Mouse (Mus musculus): ENCODE measurements at regions not wholly inside any gene's neighbourhood (a gene's known extent, or its start where the extent isn't known, plus 50 kb on each side); places are given as distances from the start of the nearest gene placed in this dataset.

DNA sequence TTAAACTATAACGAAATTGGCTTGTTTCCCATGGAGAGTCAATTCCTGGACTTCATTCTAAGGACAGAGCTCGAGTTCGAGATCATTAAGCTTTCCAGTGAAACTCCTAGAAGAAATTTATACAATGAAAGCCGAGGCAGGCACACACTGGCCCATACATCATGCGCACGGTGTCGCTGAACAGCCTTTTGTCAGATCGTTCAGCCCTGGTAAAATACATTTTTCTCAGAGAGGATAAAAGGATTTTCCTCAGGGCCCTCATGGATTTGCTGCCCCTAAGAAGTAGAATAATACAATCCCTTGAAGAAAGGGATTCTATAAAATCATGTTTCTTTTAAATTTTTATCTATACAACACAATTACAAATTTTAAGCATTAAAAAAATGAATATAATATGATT is 387.2 kb downstream of the Basp1 start:
- no peak for DNase-seq (ENCODE audit: extremely low read depth)
- no peak overlapping the region for H3K4me3 ChIP-seq (replicated peaks in 1 of 3; ENCODE audit: low read depth in 2 of 3, low read length in 2 of 3, poor library complexity in 1 of 3)
- no peaks in the 10 kb centered on the region for H3K36me3 ChIP-seq (replicated peaks in 1 of 2; ENCODE audit: control insufficient read depth in 1 of 2, insufficient read depth in 1 of 2, low read length in 1 of 2)
- H3K27ac ChIP-seq (ENCODE audit: insufficient read depth, low read depth) = no peak overlapping the region
- in situ Hi-C loops (cut with MboI; ENCODE audit: low pct_ligation_motif_present, low pct_unique_long_range_greater_than_20kb, low sequenced_read_pairs) = no loop called here
- H3K9ac ChIP-seq (ENCODE audit: insufficient read depth, low read depth) = no peak overlapping the region
- no peaks in the 10 kb centered on the region for H3K79me2 ChIP-seq (replicated peaks; ENCODE audit: control insufficient read depth, extremely low read depth, insufficient read depth, poor library complexity, severe bottlenecking)
- H3K9me3 ChIP-seq (replicated peaks; ENCODE audit: low read length) = no peaks in the 10 kb centered on the region
- H3K4me2 ChIP-seq (ENCODE audit: insufficient read depth, low read depth, poor library complexity, severe bottlenecking) = no peak overlapping the region
- TF ChIP-seq ETS1 (conservative IDR thresholded peaks at IDR 0.05; ENCODE audit: low read depth, low read length) (no peak), MYC (IDR thresholded peaks at IDR 0.05; ENCODE audit: low read depth, low read length) (no peak), TCF12 (IDR thresholded peaks at IDR 0.05; ENCODE audit: low read depth, low read length) (no peak)
- H3K4me1 ChIP-seq (ENCODE audit: control insufficient read depth in 1 of 2, insufficient read depth in 2 of 2) = no peaks in the 10 kb centered on the region
- no peaks in the 10 kb centered on the region for H3K27me3 ChIP-seq (replicated peaks)
- dilution Hi-C loops (cut with MboI; ENCODE audit: extremely low pct_ligation_motif_present, extremely low pct_unique_long_range_greater_than_20kb, low sequenced_read_pairs) = no loop called here

DNA sequence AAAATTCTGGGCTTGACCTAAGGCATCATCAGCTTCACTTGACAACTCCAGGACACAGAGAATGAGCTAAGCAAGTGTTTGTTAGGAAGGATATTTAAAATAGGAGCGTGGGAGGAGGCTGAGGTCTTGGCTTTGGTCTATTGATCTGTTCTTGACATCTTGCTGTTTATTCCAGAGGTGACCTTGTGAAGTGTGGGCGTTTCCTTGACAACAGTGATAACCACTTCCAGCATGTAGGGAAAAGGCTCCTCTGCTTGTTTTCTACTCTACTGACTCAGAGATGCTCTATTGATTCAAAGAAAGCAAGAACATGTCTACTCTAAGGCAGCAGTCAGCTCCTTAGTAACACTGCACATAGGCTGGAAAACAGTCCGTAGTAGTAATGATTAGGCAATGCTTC is 392.6 kb downstream of the Basp1 start:
- Histone ChIP-seq H3K4me1 (ENCODE audit: control insufficient read depth in 1 of 2, insufficient read depth in 2 of 2) (no peaks in the 10 kb centered on the region), H3K27me3 (replicated peaks) (no peaks in the 10 kb centered on the region), H3K79me2 (replicated peaks; ENCODE audit: control insufficient read depth, extremely low read depth, insufficient read depth, poor library complexity, severe bottlenecking) (no peaks in the 10 kb centered on the region), H3K9me3 (replicated peaks; ENCODE audit: low read length) (no peaks in the 10 kb centered on the region), H3K9ac (ENCODE audit: insufficient read depth, low read depth) (no peak overlapping the region), H3K36me3 (replicated peaks in 1 of 2; ENCODE audit: control insufficient read depth in 1 of 2, insufficient read depth in 1 of 2, low read length in 1 of 2) (no peaks in the 10 kb centered on the region), H3K27ac (ENCODE audit: insufficient read depth, low read depth) (no peak overlapping the region), H3K4me2 (ENCODE audit: insufficient read depth, low read depth, poor library complexity, severe bottlenecking) (no peak overlapping the region), H3K4me3 (replicated peaks in 1 of 3; ENCODE audit: low read depth in 2 of 3, low read length in 2 of 3, poor library complexity in 1 of 3) (no peak overlapping the region)
- dilution Hi-C loops (cut with MboI; ENCODE audit: extremely low pct_ligation_motif_present, extremely low pct_unique_long_range_greater_than_20kb, low sequenced_read_pairs) = no loop called here
- TF ChIP-seq BHLHE40 (IDR thresholded peaks at IDR 0.05; ENCODE audit: low read depth, low read length) = no peak
- DNase-seq (ENCODE audit: extremely low read depth) = no peak
- in situ Hi-C loops (cut with MboI; ENCODE audit: low pct_ligation_motif_present, low pct_unique_long_range_greater_than_20kb, low sequenced_read_pairs) = no loop called here

DNA sequence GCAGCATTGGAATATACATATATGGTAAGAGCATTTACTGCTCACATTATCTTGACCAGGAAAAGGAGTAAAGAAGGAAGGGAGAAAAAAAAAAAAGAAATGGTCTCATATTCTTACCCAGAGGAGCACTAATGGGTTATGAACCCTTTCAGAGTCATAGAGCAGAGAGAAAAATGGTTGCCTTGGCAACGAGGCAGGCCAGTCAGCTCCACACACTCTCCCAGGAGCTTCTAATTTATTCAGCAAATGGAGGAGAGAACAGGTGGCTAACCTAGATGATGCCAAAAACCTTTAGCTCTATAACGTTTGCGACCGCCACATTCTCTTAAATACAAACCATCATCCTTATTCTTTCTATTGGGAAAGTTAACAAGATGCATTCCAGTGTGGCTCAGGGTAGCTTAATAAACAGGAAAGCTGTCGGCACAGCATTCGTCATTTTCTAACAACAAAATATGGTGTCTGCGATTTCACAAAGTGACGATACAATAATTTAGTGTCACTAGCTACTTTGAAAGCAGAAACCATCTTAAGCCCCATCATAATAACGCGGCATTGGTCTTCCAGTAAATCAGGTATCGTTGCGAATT is 394.1 kb downstream of the Basp1 start:
- Histone ChIP-seq H3K27me3 (replicated peaks) (no peaks in the 10 kb centered on the region), H3K79me2 (replicated peaks; ENCODE audit: control insufficient read depth, extremely low read depth, insufficient read depth, poor library complexity, severe bottlenecking) (no peaks in the 10 kb centered on the region), H3K36me3 (replicated peaks in 1 of 2; ENCODE audit: control insufficient read depth in 1 of 2, insufficient read depth in 1 of 2, low read length in 1 of 2) (no peaks in the 10 kb centered on the region), H3K9ac (ENCODE audit: insufficient read depth, low read depth) (no peak overlapping the region), H3K4me2 (ENCODE audit: insufficient read depth, low read depth, poor library complexity, severe bottlenecking) (no peak overlapping the region), H3K9me3 (replicated peaks; ENCODE audit: low read length) (no peaks in the 10 kb centered on the region), H3K27ac (ENCODE audit: insufficient read depth, low read depth) (no peak overlapping the region), H3K4me3 (replicated peaks in 1 of 3; ENCODE audit: low read depth in 2 of 3, low read length in 2 of 3, poor library complexity in 1 of 3) (no peak overlapping the region), H3K4me1 (ENCODE audit: control insufficient read depth in 1 of 2, insufficient read depth in 2 of 2) (no peaks in the 10 kb centered on the region)
- TF ChIP-seq IRF4 (IDR thresholded peaks at IDR 0.05; ENCODE audit: low read depth, low read length) (no peak), ZKSCAN1 (IDR thresholded peaks at IDR 0.05; ENCODE audit: borderline replicate concordance, low read depth, low read length) (no peak), MAFK (IDR thresholded peaks at IDR 0.05; ENCODE audit: insufficient replicate concordance, low read length) (no peak), TCF12 (IDR thresholded peaks at IDR 0.05; ENCODE audit: low read depth, low read length) (no peak), ETS1 (conservative IDR thresholded peaks at IDR 0.05; ENCODE audit: low read depth, low read length) (no peak), ZMIZ1 (IDR thresholded peaks at IDR 0.05; ENCODE audit: low read depth, low read length) (no peak), CHD1 (IDR thresholded peaks at IDR 0.05; ENCODE audit: low read depth, low read length) (no peak), JUND (conservative IDR thresholded peaks at IDR 0.05; ENCODE audit: low read depth, low read length) (no peak)
- dilution Hi-C loops (cut with MboI; ENCODE audit: extremely low pct_ligation_motif_present, extremely low pct_unique_long_range_greater_than_20kb, low sequenced_read_pairs) = no loop called here
- DNase-seq (ENCODE audit: extremely low read depth) = no peak
- in situ Hi-C loops (cut with MboI; ENCODE audit: low pct_ligation_motif_present, low pct_unique_long_range_greater_than_20kb, low sequenced_read_pairs) = no loop called here

Data from CH12.LX (cell line).